Mouse (Mus musculus) heart, postnatal 36 days (tissue): ENCODE results near the gene Tspyl4. TPM values are rescaled to one million over a fixed set of nuclear protein-coding genes. Genes with fewer than 3 reads are reported as not detected.
"Not testable (repeated sequence)": the region's sequence is repeated elsewhere in the genome, so short reads cannot be mapped to it uniquely, and the experiment has no call there.

Experiments
- DNase-seq, 2 experiments: peaks; one replicate each; pipeline ENCODE4 v3.0.0; 2021 to 2022
- intact Hi-C: fragments of 180-260 bp; cut with DNase I; formaldehyde crosslinking; loops from one replicate; pipeline ENCODE4 v1.15.1; 2025
- total RNA-seq, 2 experiments: library from RNA; stranded (reverse); gene quantifications; 2 replicates each; pipeline ENCODE4 v1.2.3; 2021

The Tspyl4 gene
- 10 to 100 TPM in 1 of 2 experiments, 1 to 10 TPM in 1; 8.4 to 12.2 TPM for total RNA-seq

DNA sequence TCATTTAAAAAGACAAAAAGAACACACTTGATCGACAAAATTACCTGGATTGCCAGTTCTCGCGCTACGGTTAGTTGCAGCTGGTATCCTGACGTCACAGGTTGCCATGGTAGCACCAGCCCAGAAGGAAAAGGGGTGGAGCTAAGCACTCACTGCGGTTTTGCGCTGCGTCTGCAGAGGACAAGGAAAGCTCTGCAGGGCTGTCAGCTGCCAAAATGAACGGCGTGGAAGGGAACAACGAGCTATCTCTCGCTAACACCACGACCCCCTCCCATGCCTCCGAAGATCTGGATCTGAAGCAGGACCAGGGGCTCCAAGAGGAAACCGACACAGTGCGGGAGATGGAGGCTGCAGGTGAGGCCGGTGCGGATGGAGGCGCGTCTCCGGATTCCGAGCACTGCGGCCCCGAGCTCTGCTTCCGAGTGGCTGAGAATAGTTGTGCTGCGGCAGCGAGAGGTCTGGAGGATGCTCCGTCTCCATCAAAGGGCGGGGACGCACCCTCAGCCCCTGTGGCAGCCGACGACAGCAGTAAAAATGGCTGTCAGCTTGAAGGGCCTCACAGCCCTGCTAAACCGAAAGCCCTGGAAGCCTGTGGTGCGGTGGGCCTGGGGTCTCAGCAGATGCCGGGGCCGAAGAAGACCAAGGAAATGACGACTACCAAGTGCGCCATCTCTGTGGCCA lies at the start of gene Tspyl4:
Gene Tspyl4, plus strand, starts transcription at position 144 of the 681 bp plus-strand sequence.
- DNase-seq, result peak; percentile 87 to 89
- intact Hi-C loops, result loop anchor here (2.0 kb wide), 1 partner anchor 15 kb away; the partner anchor contains the start of gene Tspyl1

DNA sequence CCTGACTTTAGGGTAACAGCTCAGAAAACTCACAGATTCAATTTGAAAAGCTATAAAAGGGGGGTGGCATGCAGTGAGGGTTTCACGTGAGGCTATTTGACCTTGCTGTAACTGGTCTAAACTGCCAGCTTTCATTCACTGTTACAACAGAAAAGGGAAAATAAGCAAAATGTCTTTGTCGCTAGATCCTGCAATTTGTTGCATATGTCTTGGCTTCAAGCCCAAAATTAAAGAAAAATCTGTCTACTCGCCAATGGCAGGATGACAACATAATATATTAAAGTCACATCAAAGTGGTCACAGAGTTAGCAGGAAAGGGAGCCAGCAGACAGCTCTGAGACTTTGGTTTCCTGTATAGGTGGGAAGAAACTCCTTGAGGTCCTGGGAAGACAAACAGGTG lies 49.5 kb upstream of the Tspyl4 start:
- intact Hi-C loops, result no loop called here
- DNase-seq, result no peak

- intact Hi-C loops, result no loop called here
Observed at GRCm38 (mm10) chr10:34249594-34249993, 47.6 kb upstream of the Tspyl4 start.

GRCm38 (mm10) chr10:34252833-34253232 lies 44.4 kb upstream of the Tspyl4 start:
- intact Hi-C loops, result not testable (repeated sequence)

More at GRCm38 (mm10) chr10:34249594-34249993, 47.6 kb upstream of the Tspyl4 start:
- DNase-seq, result no peak

DNA sequence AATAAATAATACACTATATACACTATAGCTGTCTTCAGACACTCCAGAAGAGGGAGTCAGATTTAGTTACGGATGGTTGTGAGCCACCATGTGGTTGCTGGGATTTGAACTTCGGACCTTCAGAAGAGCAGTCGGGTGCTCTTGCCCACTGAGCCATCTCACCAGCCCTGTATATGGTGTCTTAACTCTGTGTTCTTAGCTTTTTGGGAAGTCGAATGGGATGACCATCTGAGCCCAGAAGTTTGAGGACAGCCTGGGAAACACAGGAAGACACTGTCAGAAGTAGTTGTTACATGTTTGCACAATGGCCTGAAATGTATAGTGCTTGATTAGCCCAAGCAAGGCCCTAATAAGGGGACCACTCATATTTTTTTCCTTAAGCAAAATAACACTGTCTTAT lies 32.1 kb upstream of the Tspyl4 start:
- no peak for DNase-seq
- intact Hi-C loops, result no loop called here

More at GRCm38 (mm10) chr10:34252833-34253232, 44.4 kb upstream of the Tspyl4 start:
- not testable (repeated sequence) for DNase-seq

DNA sequence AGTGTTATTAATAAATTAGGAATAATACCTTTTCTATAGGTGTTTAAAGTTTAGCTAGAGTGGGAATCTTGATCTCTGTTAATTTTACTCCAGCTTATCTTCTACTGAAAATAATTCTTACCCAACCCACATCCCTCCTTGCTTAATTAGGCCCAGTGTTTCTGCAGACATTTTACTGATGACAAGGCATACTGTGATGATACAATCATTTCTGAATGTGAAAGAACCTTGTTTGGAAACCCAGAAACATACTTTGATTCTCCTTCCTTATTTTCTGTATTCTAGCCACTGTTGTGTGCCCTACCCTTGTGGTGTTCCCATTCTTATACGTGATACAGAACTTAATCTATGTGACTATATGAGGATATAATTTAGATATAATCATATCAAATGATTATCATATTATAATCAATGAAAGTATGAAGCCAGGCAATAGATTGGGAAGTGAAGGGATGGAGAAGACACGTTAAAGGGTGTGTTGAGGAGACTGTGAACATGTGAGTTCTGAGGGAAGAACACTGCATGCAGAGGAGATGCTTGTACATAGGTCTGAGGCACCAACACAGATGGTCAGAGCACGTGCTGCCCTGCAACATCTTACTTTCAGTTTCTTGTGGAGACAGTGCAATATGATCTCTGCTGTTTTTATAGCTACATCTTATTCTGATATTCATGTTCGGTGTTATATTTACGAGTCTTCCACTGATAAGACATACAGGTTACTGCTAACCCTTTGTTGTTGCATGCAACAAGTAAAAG lies 29.8 kb upstream of the Tspyl4 start:
- intact Hi-C loops, result no loop called here
- no peak for DNase-seq

GRCm38 (mm10) chr10:34271681-34272080 lies 25.6 kb upstream of the Tspyl4 start:
- intact Hi-C loops, result no loop called here
- DNase-seq, result peak in 1 of 2 experiments; percentile 11

DNA sequence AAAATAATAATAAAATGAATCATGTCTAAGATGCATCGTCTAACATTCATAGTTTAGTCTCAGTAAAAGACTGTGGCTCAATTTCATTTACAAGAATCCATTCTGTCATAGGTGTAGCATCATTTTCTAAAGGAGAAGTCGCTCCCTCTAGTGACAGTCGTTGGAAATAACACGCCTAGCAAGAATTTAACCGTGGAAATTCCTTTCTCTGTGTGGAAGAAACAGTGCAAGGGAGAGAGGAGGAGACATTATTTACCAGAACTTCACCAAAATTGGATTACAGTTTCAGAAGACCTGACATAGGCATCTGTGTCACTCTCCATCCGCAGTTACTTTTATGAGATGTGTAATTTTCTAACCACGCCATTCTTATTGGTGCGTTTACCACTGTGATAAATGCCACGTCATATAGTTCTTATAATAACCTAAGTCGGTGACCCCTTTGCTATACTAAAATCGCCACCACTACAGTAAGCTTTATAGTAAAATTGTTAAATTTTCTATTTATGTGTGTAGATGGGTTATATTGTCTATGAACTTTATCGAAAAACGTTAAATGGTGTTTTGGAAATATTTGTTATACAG lies 16.6 kb upstream of the Tspyl4 start:
- DNase-seq, result peak in 1 of 2 experiments; percentile 37

GRCm38 (mm10) chr10:34281211-34281961 lies 15.9 kb upstream of the Tspyl4 start:
- no peak for DNase-seq
- intact Hi-C loops, result loop anchor here (2.0 to 5.0 kb wide), 2 partner anchors 46 to 129 kb away; no protein-coding TSS in a partner anchor

More for the DNA sequence above, 16.6 kb upstream of the Tspyl4 start:
- intact Hi-C loops, result loop anchor here (2.0 to 5.0 kb wide), 2 partner anchors 47 to 128 kb away; no protein-coding TSS in a partner anchor

GRCm38 (mm10) chr10:34281962-34282388 lies 15.3 kb upstream of the Tspyl4 start, which contains the start of gene Tspyl1:
Gene Tspyl1 (plus strand): TSS chr10:34282190.
- peak; percentile 98 for DNase-seq
- intact Hi-C loops, result loop anchor here (2.0 to 5.0 kb wide), 7 partner anchors 15 to 263 kb away; partner anchors contain the start of genes Calhm5, Dse, Rwdd1 and Tspyl4

DNA sequence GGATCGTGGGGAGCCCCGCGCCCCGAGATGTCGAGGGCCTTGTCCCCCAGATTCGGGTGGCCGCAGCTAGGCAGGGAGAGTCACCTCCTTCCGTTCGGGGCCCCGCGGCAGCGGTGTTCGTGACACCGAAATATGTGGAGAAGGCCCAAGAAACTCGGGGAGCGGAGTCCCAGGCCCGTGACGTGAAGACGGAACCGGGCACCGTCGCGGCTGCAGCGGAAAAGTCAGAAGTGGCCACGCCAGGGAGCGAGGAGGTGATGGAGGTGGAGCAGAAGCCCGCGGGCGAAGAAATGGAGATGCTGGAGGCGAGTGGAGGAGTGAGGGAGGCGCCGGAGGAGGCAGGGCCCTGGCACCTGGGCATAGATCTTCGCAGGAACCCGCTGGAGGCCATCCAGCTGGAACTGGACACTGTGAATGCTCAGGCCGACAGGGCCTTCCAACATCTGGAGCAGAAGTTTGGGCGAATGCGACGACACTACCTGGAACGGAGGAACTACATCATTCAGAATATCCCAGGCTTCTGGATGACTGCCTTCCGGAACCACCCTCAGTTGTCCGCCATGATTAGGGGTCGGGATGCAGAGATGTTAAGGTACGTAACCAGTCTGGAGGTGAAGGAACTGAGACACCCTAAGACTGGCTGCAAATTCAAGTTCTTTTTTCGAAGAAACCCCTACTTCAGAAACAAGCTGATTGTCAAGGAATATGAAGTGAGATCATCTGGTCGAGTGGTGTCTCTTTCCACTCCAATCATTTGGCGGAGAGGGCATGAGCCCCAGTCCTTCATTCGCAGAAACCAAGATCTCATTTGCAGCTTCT lies 14.6 kb upstream of the Tspyl4 start:
- intact Hi-C loops, result loop anchor here (2.0 to 5.0 kb wide), 6 partner anchors 14 to 264 kb away; partner anchors contain the start of genes Calhm5, Dse, Rwdd1 and Tspyl4
- DNase-seq, result peak; percentile 64 to 68

DNA sequence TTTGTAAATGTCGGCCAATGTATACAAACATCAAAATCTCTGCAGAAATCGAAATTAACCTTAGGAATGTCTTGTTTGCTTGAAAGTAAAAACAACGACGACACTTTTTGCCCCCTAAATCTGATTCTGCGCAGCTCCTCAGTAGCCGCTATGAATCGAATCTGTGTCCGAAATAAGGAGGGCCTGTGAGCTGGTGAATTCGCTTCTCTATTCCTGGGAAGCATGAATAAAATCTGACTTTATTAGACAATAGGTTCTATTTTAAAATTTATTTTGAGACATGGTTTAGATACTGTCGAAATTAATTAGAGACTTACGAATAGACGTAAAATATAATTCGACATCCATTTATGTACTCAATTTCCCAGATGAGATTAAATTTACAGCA lies 337 bp upstream of the Tspyl4 start:
- no peak for DNase-seq
- intact Hi-C loops, result loop anchor here (2.0 kb wide), 1 partner anchor 14 kb away; the partner anchor contains the start of gene Tspyl1

DNA sequence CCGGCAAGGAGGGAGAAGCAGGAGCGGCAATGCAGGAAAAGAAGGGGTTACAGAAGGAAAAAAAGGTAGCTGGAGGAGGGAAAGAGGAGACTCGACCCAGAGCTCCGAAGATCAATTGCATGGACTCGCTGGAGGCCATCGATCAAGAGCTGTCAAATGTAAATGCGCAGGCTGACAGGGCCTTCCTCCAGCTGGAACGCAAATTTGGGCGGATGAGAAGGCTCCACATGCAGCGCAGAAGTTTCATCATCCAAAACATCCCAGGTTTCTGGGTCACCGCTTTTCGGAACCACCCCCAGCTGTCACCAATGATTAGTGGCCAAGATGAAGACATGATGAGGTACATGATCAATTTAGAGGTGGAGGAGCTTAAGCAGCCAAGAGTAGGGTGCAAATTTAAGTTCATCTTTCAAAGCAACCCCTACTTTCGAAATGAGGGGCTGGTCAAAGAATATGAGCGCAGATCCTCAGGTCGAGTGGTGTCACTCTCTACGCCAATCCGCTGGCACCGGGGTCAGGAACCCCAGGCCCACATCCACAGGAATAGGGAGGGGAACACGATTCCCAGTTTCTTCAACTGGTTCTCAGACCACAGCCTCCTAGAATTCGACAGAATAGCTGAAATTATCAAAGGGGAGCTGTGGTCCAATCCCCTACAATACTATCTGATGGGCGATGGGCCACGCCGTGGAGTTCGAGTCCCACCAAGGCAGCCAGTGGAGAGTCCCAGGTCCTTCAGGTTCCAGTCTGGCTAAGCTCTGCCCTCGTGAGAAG lies 925 bp downstream of the Tspyl4 start:
- intact Hi-C loops, result loop anchor here (2.0 kb wide), 1 partner anchor 15 kb away; the partner anchor contains the start of gene Tspyl1
- DNase-seq, result peak in 1 of 2 experiments; percentile 26

- intact Hi-C loops, result no loop called here
- DNase-seq, result no peak
Observed at GRCm38 (mm10) chr10:34300368-34300767, 3.1 kb downstream of the Tspyl4 start.

DNA sequence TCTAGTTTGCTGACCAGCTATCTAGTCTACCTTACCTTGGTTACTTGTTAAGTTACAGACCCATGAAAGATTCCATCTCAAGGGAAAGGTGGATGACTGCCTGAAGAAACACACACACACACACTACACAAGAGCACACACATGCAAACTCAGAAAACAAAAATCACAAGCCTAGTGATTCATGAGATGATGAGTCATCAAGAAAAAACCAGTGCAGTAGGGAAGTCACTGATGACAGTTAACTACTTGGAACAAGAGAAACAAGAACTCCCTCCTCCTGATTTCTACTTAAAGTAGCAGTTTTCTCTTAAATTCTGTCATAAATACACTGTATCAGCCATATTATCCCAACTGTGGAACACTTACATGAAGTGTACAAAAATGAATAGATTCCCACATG lies 9.8 kb downstream of the Tspyl4 start:
- no peak for DNase-seq
- intact Hi-C loops, result no loop called here

- intact Hi-C loops, result no loop called here
Observed at GRCm38 (mm10) chr10:34309915-34310685, 12.9 kb downstream of the Tspyl4 start.

DNA sequence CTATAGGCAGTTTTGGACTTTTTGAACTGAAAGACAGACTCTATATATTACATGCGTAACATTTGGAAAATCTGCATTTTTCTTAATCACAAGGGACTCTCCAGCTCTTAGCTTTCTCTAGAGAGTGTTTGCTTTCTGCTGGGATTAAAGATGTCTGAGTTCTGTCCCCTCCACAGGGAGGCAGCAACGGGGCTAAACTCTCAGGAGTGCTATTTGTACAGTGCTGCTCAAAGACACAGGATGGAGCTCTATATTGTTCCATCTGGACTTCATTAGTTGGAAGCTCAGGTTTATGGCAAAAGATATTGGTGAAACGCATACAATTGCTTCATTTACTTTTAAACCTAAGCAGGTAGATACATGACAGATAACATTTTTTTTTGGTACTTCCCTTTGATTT lies 15.3 kb downstream of the Tspyl4 start:
- DNase-seq, result no peak

More at GRCm38 (mm10) chr10:34309915-34310685, 12.9 kb downstream of the Tspyl4 start:
- DNase-seq, result no peak

More for the DNA sequence above, 15.3 kb downstream of the Tspyl4 start:
- intact Hi-C loops, result no loop called here
